Mouse (Mus musculus): ENCODE measurements around the gene Rnf10.

The Rnf10 gene

GRCm38 (mm10) chr5:115237803-115238728 lies 34.6 kb downstream of the Rnf10 start:
- DNase-seq (ENCODE audit: low read depth in 1 of 2, low spot score in 2 of 2): peak; percentile 58 to 77

GRCm38 (mm10) chr5:115235786-115236263 lies 36.9 kb downstream of the Rnf10 start, which contains the start of gene Pop5:
Gene Pop5 (plus strand): TSS chr5:115235836.
- peak; percentile 57 to 73 for DNase-seq (ENCODE audit: low read depth in 1 of 2, low spot score in 2 of 2)

GRCm38 (mm10) chr5:115235323-115235771 lies 37.4 kb downstream of the Rnf10 start:
- DNase-seq (ENCODE audit: low read depth in 1 of 2, low spot score in 2 of 2): peak in 1 of 2 experiments; percentile 37

GRCm38 (mm10) chr5:115234519-115234918 lies 38.2 kb downstream of the Rnf10 start:
- DNase-seq (ENCODE audit: low read depth in 1 of 2, low spot score in 2 of 2): no peak

GRCm38 (mm10) chr5:115233031-115233780 lies 39.5 kb downstream of the Rnf10 start:
- no peak for DNase-seq (ENCODE audit: low read depth in 1 of 2, low spot score in 2 of 2)

GRCm38 (mm10) chr5:115232516-115232915 lies 40.2 kb downstream of the Rnf10 start:
- DNase-seq (ENCODE audit: low read depth in 1 of 2, low spot score in 2 of 2): no peak

- no peak for DNase-seq (ENCODE audit: low read depth in 1 of 2, low spot score in 2 of 2)
These were observed 41.1 kb downstream of the Rnf10 start for GRCm38 (mm10) chr5:115231552-115232120.

GRCm38 (mm10) chr5:115230830-115231551 lies 41.7 kb downstream of the Rnf10 start:
- no peak for DNase-seq (ENCODE audit: low read depth in 1 of 2, low spot score in 2 of 2)

GRCm38 (mm10) chr5:115222485-115222884 lies 50.2 kb downstream of the Rnf10 start:
- no peak for DNase-seq (ENCODE audit: low read depth in 1 of 2, low spot score in 2 of 2)

GRCm38 (mm10) chr5:115220931-115221640 lies 51.6 kb downstream of the Rnf10 start:
- DNase-seq (ENCODE audit: low read depth in 1 of 2, low spot score in 2 of 2): no peak

- no peak for DNase-seq (ENCODE audit: low read depth in 1 of 2, low spot score in 2 of 2)
These were observed 54.7 kb downstream of the Rnf10 start for GRCm38 (mm10) chr5:115217998-115218397.

- DNase-seq (ENCODE audit: low read depth in 1 of 2, low spot score in 2 of 2): no peak
These were observed 57.2 kb downstream of the Rnf10 start for GRCm38 (mm10) chr5:115215273-115216185.

- no peak for DNase-seq (ENCODE audit: low read depth in 1 of 2, low spot score in 2 of 2)
These were observed 57.8 kb downstream of the Rnf10 start for GRCm38 (mm10) chr5:115214864-115215263.

- no peak for DNase-seq (ENCODE audit: low read depth in 1 of 2, low spot score in 2 of 2)
These were observed 59.8 kb downstream of the Rnf10 start for GRCm38 (mm10) chr5:115212861-115213260.

- DNase-seq (ENCODE audit: low read depth in 1 of 2, low spot score in 2 of 2): no peak
These were observed 60.2 kb downstream of the Rnf10 start for GRCm38 (mm10) chr5:115212451-115212850.

- no peak for DNase-seq (ENCODE audit: low read depth in 1 of 2, low spot score in 2 of 2)
These were observed 62.3 kb downstream of the Rnf10 start for GRCm38 (mm10) chr5:115210380-115210779.

GRCm38 (mm10) chr5:115208601-115209000 lies 64.1 kb downstream of the Rnf10 start:
- DNase-seq (ENCODE audit: low read depth in 1 of 2, low spot score in 2 of 2): no peak

GRCm38 (mm10) chr5:115207892-115208291 lies 64.8 kb downstream of the Rnf10 start:
- no peak for DNase-seq (ENCODE audit: low read depth in 1 of 2, low spot score in 2 of 2)

GRCm38 (mm10) chr5:115207244-115207643 lies 65.5 kb downstream of the Rnf10 start:
- DNase-seq (ENCODE audit: low read depth in 1 of 2, low spot score in 2 of 2): no peak

All from monocyte, adult 2 months (primary cell).